Mouse (Mus musculus) forebrain, embryonic 16.5 days (tissue): ENCODE data around the gene Cenpm. TPM values are rescaled to one million over a fixed set of nuclear protein-coding genes. Genes with fewer than 3 reads are reported as not detected.

Experiments
- ATAC-seq: fragments of 200-750 bp; cut with Nextera tagmentation; 2 replicates; pipeline ENCODE4 v1.8.0; 2017; ENCODE audit warnings: mild to moderate bottlenecking, moderate library complexity
- H3K27ac ChIP-seq: fragments of 300-500 bp; sonication (generic); 2 replicates; pipeline ENCODE4 v1.5.1; 2014; ENCODE audit warnings: low read length, control low read depth
- H3K27me3 ChIP-seq: fragments of 300-500 bp; sonication (generic); replicated peaks from 2 replicates; pipeline ENCODE4 v1.6.1; 2014; ENCODE audit warnings: low read length; ENCODE audit not compliant: control insufficient read depth, insufficient read depth
- H3K36me3 ChIP-seq: fragments of 300-500 bp; sonication (generic); 2 replicates; pipeline ENCODE4 v1.6.1; 2014; ENCODE audit not compliant: control insufficient read depth, insufficient read depth
- H3K4me1 ChIP-seq: fragments of 300-500 bp; sonication (generic); replicated peaks from 2 replicates; pipeline ENCODE4 v1.6.1; 2014; ENCODE audit warnings: low read length; ENCODE audit not compliant: control insufficient read depth, insufficient read depth
- H3K4me2 ChIP-seq: fragments of 300-500 bp; sonication (generic); 2 replicates; pipeline ENCODE4 v1.6.1; 2014; ENCODE audit warnings: mild to moderate bottlenecking, low read length, control low read depth
- H3K4me3 ChIP-seq: fragments of 300-500 bp; sonication (generic); replicated peaks from 2 replicates; pipeline ENCODE4 v1.5.1; 2014; ENCODE audit warnings: mild to moderate bottlenecking, low read length, control low read depth
- H3K9ac ChIP-seq: fragments of 300-500 bp; sonication (generic); replicated peaks from 2 replicates; pipeline ENCODE4 v1.6.1; 2014; ENCODE audit warnings: low read depth, low read length, control low read depth
- H3K9me3 ChIP-seq: fragments of 300-500 bp; sonication (generic); 2 replicates; pipeline ENCODE4 v1.6.1; 2016; ENCODE audit warnings: low read length; ENCODE audit not compliant: control insufficient read depth
- WGBS: fragments of 180-500 bp; shearing (Covaris S2); extraction: QIAGEN DNeasy Blood & Tissue Kit; methylation state at CpG from one replicate; pipeline ENCODE4 v1.1.7; 2014; 5-methylcytosine and 5-hydroxymethylcytosine counted together
- polyA plus RNA-seq: library from polyadenylated mRNA; unstranded; fragments of >200 nt; fragmentation: Nextera tagmentation; extraction: Ambion mirVana; gene quantifications from 2 replicates; pipeline ENCODE4 v1.2.1, GENCODE M21; 2015

Gene Cenpm
- polyA plus RNA-seq, 1 experiment from 2014 or later, result 29.8 TPM

GRCm38 (mm10) chr15:82274593-82274926 lies 30.0 kb upstream of the Cenpm start, which contains the start of gene Sept3:
Sept3 (plus strand) TSS chr15:82274893.
- Histone ChIP-seq H3K27me3 (no peaks in the 10 kb centered on the region; the same call in 1 of the 2 replicates), H3K4me3 (peak within 1 kb of the TSS; percentile 71), H3K9me3 (no peaks in the 10 kb centered on the region), H3K36me3 (peaks cover 5% of the 10 kb centered on the region), H3K4me2 (peak within 1 kb of the TSS; percentile 95), H3K4me1 (peaks cover 43% of the 10 kb centered on the region), H3K27ac (peak within 1 kb of the TSS; percentile 92), H3K9ac (peak within 1 kb of the TSS; percentile 80)
- WGBS, result 31% methylated on average over 6 of the region's 6 CpGs
- ATAC-seq, result no peak

GRCm38 (mm10) chr15:82272295-82272694 lies 27.7 kb upstream of the Cenpm start:
- no peak overlapping the region for H3K9ac ChIP-seq
- no peak overlapping the region for H3K4me3 ChIP-seq
- H3K4me1 ChIP-seq, result peaks cover 45% of the 10 kb centered on the region
- WGBS, result 93% methylated on average over 6 of the region's 6 CpGs
- no peak for ATAC-seq
- H3K4me2 ChIP-seq, result no peak overlapping the region
- no peaks in the 10 kb centered on the region for H3K36me3 ChIP-seq
- H3K9me3 ChIP-seq, result no peaks in the 10 kb centered on the region
- H3K27ac ChIP-seq, result no peak overlapping the region
- no peaks in the 10 kb centered on the region; the same call in 1 of the 2 replicates for H3K27me3 ChIP-seq

- 1% methylated on average over 5 of the region's 5 CpGs for WGBS
- no peak overlapping the region for H3K4me3 ChIP-seq
- H3K27ac ChIP-seq, result no peak overlapping the region
- H3K9me3 ChIP-seq, result no peaks in the 10 kb centered on the region
- H3K9ac ChIP-seq, result peak overlapping the region; percentile 37; the same call in 1 of the 2 replicates
- no peak overlapping the region for H3K4me2 ChIP-seq
- ATAC-seq, result peak; percentile 21; the same call in 1 of the 2 replicates
- H3K36me3 ChIP-seq, result no peaks in the 10 kb centered on the region
- H3K4me1 ChIP-seq, result peaks cover 34% of the 10 kb centered on the region
- H3K27me3 ChIP-seq, result no peaks in the 10 kb centered on the region; the same call in 1 of the 2 replicates
Measured at GRCm38 (mm10) chr15:82271201-82271600, 26.7 kb upstream of the Cenpm start.

GRCm38 (mm10) chr15:82268783-82269182 lies 24.2 kb upstream of the Cenpm start:
- Histone ChIP-seq H3K4me1 (peaks cover 24% of the 10 kb centered on the region), H3K36me3 (no peaks in the 10 kb centered on the region), H3K4me2 (no peak overlapping the region), H3K9ac (no peak overlapping the region), H3K27ac (0 out of 2 replicates have a peak overlapping the region, but pooled peaks have one; percentile 10), H3K4me3 (no peak overlapping the region), H3K9me3 (no peaks in the 10 kb centered on the region), H3K27me3 (no peaks in the 10 kb centered on the region; the same call in 1 of the 2 replicates)
- WGBS, result 77% methylated on average over 9 of the region's 9 CpGs
- ATAC-seq, result no peak

- Histone ChIP-seq H3K9me3 (no peaks in the 10 kb centered on the region), H3K4me2 (no peak overlapping the region), H3K4me1 (peaks cover 21% of the 10 kb centered on the region), H3K27me3 (no peaks in the 10 kb centered on the region; the same call in 1 of the 2 replicates), H3K4me3 (no peak overlapping the region), H3K36me3 (no peaks in the 10 kb centered on the region), H3K27ac (no peak overlapping the region), H3K9ac (peak overlapping the region; percentile 35; the same call in 1 of the 2 replicates)
- no peak for ATAC-seq
- 8% methylated on average over 3 of the region's 3 CpGs for WGBS
Measured at GRCm38 (mm10) chr15:82268185-82268584, 23.6 kb upstream of the Cenpm start.

- Histone ChIP-seq H3K27me3 (no peaks in the 10 kb centered on the region), H3K27ac (no peak overlapping the region), H3K36me3 (no peaks in the 10 kb centered on the region), H3K4me3 (no peak overlapping the region), H3K9me3 (no peaks in the 10 kb centered on the region), H3K4me2 (no peak overlapping the region), H3K9ac (no peak overlapping the region), H3K4me1 (peaks cover 18% of the 10 kb centered on the region)
- ATAC-seq, result no peak
- WGBS, result 7% methylated on average over 6 of the region's 6 CpGs
Measured at GRCm38 (mm10) chr15:82266356-82266755, 21.8 kb upstream of the Cenpm start.

- no peak overlapping the region for H3K9ac ChIP-seq
- H3K4me2 ChIP-seq, result no peak overlapping the region
- no peak overlapping the region for H3K27ac ChIP-seq
- no peaks in the 10 kb centered on the region for H3K36me3 ChIP-seq
- H3K9me3 ChIP-seq, result no peaks in the 10 kb centered on the region
- no peak overlapping the region for H3K4me3 ChIP-seq
- no peaks in the 10 kb centered on the region for H3K27me3 ChIP-seq
- ATAC-seq, result no peak
- WGBS, result 13% methylated on average over 16 of the region's 16 CpGs
- peaks cover 27% of the 10 kb centered on the region for H3K4me1 ChIP-seq
Measured at GRCm38 (mm10) chr15:82259510-82259909, 15.0 kb upstream of the Cenpm start.

GRCm38 (mm10) chr15:82255944-82256383 lies 11.4 kb upstream of the Cenpm start:
- 2% methylated on average over 10 of the region's 10 CpGs for WGBS
- peak; percentile 96 for ATAC-seq

GRCm38 (mm10) chr15:82255248-82255647 lies 10.7 kb upstream of the Cenpm start:
- H3K27ac ChIP-seq, result peak overlapping the region; percentile 92
- 0 out of 2 replicates have a peak, but pooled peaks have one; percentile 3 for ATAC-seq
- peak overlapping the region; percentile 59 for H3K4me2 ChIP-seq
- H3K9ac ChIP-seq, result peak overlapping the region; percentile 75; the same call in 1 of the 2 replicates
- no peaks in the 10 kb centered on the region for H3K9me3 ChIP-seq
- H3K36me3 ChIP-seq, result no peaks in the 10 kb centered on the region
- H3K4me3 ChIP-seq, result peak overlapping the region; percentile 75; the same call in 1 of the 2 replicates
- H3K27me3 ChIP-seq, result no peaks in the 10 kb centered on the region
- peaks cover 27% of the 10 kb centered on the region for H3K4me1 ChIP-seq
- WGBS, result 45% methylated on average over 4 of the region's 4 CpGs

More at GRCm38 (mm10) chr15:82255944-82256383, 11.4 kb upstream of the Cenpm start:
- peak overlapping the region; percentile 75 for H3K9ac ChIP-seq
- H3K27ac ChIP-seq, result peak overlapping the region; percentile 92
- no peaks in the 10 kb centered on the region for H3K9me3 ChIP-seq
- H3K27me3 ChIP-seq, result no peaks in the 10 kb centered on the region
- peaks cover 27% of the 10 kb centered on the region for H3K4me1 ChIP-seq
- peak overlapping the region; percentile 59 for H3K4me2 ChIP-seq
- no peaks in the 10 kb centered on the region for H3K36me3 ChIP-seq
- peak overlapping the region; percentile 75 for H3K4me3 ChIP-seq
